Mouse (Mus musculus) hindbrain, embryonic 16.5 days (tissue): ENCODE data around the gene Myoz1. TPM values are rescaled to one million over a fixed set of nuclear protein-coding genes. Genes with fewer than 3 reads are reported as not detected.
"Not testable (repeated sequence)": the region's sequence is repeated elsewhere in the genome, so short reads cannot be mapped to it uniquely, and the experiment has no call there.

Source experiments
- ATAC-seq: fragments of 200-750 bp; cut with Nextera tagmentation; 2 replicates; pipeline ENCODE4 v1.8.0; 2017; ENCODE audit warnings: moderate TSS enrichment, moderate library complexity
- H3K27ac ChIP-seq: fragments of 300-500 bp; sonication (generic); 2 replicates; pipeline ENCODE4 v1.5.1; 2014; ENCODE audit warnings: low read depth, mild to moderate bottlenecking, control low read depth, low read length, moderate library complexity
- H3K27me3 ChIP-seq: fragments of 300-500 bp; sonication (generic); replicated peaks from 2 replicates; pipeline ENCODE4 v1.6.1; 2014; ENCODE audit warnings: low read length; ENCODE audit not compliant: control insufficient read depth, insufficient read depth
- H3K36me3 ChIP-seq: fragments of 300-500 bp; sonication (generic); 2 replicates; pipeline ENCODE4 v1.6.1; 2014; ENCODE audit warnings: mild to moderate bottlenecking, low read length, moderate library complexity, mixed read lengths; ENCODE audit not compliant: control insufficient read depth, insufficient read depth
- H3K4me1 ChIP-seq: fragments of 300-500 bp; sonication (generic); 2 replicates; pipeline ENCODE4 v1.6.1; 2014; ENCODE audit warnings: low read depth, low read length; ENCODE audit not compliant: control insufficient read depth, insufficient read depth
- H3K4me2 ChIP-seq: fragments of 300-500 bp; sonication (generic); 2 replicates; pipeline ENCODE4 v1.6.1; 2014; ENCODE audit warnings: mild to moderate bottlenecking, low read length, control low read depth, moderate library complexity
- H3K4me3 ChIP-seq: fragments of 300-500 bp; sonication (generic); 2 replicates; pipeline ENCODE4 v1.5.1; 2014; ENCODE audit warnings: mild to moderate bottlenecking, low read length, control low read depth, moderate library complexity
- H3K9ac ChIP-seq: fragments of 300-500 bp; sonication (generic); 2 replicates; pipeline ENCODE4 v1.6.1; 2014; ENCODE audit warnings: low read depth, mild to moderate bottlenecking, control low read depth, low read length, moderate library complexity
- H3K9me3 ChIP-seq: fragments of 300-500 bp; sonication (generic); 2 replicates; pipeline ENCODE4 v1.6.1; 2014; ENCODE audit warnings: mild to moderate bottlenecking, low read length, moderate library complexity; ENCODE audit not compliant: control insufficient read depth
- WGBS: fragments of 180-500 bp; shearing (Covaris S2); extraction: QIAGEN DNeasy Blood & Tissue Kit; methylation state at CpG from one replicate; pipeline ENCODE4 v1.1.7; 2014; 5-methylcytosine and 5-hydroxymethylcytosine counted together
- polyA plus RNA-seq: library from polyadenylated mRNA; unstranded; fragments of >200 nt; fragmentation: Nextera tagmentation; extraction: Ambion mirVana; gene quantifications from 2 replicates; pipeline ENCODE4 v1.2.1, GENCODE M21; 2015

The Myoz1 gene
- polyA plus RNA-seq, 1 experiment from 2014 or later, result 0.15 TPM

DNA sequence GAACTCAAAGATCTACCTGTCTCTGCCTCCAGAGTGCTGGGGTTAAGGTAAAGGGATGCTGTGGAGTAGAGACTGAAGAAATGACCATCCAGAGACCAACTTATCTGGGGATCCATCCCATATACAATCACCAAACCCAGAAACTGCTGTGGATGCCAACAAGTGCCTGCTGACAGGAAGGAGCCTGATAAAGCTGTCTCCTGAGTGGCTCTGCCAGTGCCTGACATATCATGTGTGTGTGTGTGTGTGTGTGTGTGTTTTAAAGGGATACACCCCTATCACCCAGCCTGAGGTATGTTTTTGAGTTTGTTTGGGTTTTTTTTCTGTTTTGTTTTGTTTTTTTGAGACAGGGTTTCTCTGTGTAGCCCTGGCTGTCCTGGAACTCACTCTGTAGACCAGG is 10.0 kb downstream of the Myoz1 start:
- H3K9me3 ChIP-seq, result no peaks in the 10 kb centered on the region
- peaks cover 4% of the 10 kb centered on the region for H3K4me1 ChIP-seq
- no peak overlapping the region for H3K9ac ChIP-seq
- H3K27ac ChIP-seq, result no peak overlapping the region
- H3K4me3 ChIP-seq, result no peak overlapping the region
- no peak overlapping the region for H3K4me2 ChIP-seq
- ATAC-seq, result no peak
- H3K36me3 ChIP-seq, result no peaks in the 10 kb centered on the region
- H3K27me3 ChIP-seq, result no peaks in the 10 kb centered on the region

DNA sequence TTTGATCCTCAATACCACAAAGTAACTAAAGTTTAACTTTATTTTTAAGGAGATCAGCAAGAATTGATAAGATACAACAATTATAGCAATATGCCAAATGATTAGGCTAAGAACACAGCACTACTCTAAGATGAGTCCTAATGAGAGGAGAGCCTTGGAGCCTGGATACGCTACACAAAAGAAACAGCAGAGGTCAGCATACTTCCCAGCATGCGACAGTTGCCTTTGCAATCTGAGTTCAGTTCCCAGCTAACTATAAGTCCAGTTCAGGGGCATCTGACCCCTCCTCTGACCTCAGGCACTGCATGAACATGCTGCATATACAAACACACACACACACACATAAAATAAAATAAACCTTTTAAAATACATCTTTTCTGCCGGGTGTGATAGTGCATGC is 10.8 kb downstream of the Myoz1 start:
- Histone ChIP-seq H3K27me3 (no peaks in the 10 kb centered on the region), H3K27ac (no peak overlapping the region), H3K9ac (no peak overlapping the region), H3K4me1 (peaks cover 4% of the 10 kb centered on the region), H3K36me3 (no peaks in the 10 kb centered on the region), H3K4me3 (no peak overlapping the region), H3K4me2 (no peak overlapping the region), H3K9me3 (no peaks in the 10 kb centered on the region)
- 31% methylated on average over 3 of the region's 3 CpGs for WGBS
- ATAC-seq, result no peak

DNA sequence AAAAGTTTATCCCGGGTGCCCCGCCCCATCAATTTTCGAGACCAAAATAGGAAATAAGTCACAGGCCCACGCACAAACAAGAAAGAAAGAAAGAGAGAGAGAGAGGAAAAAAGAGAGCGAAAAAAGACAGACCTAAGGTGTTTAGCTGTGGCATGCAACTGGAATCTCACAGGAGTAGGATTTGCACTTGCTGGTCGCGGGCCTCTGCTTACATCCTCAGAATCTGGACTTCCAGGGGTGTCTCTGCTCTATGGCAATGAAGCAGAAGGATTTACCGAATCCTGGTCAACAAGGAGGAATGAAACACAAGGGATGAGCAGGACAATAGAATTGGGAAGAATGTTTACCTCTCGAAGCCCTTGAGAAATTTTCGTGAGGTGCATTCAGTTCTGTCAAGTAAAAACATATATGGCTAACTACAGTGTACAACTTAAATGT is 14.9 kb downstream of the Myoz1 start:
- Histone ChIP-seq H3K36me3 (no peaks in the 10 kb centered on the region), H3K9me3 (no peaks in the 10 kb centered on the region), H3K4me3 (peak overlapping the region; percentile 80), H3K27me3 (no peaks in the 10 kb centered on the region), H3K4me2 (peak overlapping the region; percentile 90), H3K9ac (peak overlapping the region; percentile 83), H3K4me1 (peaks cover 4% of the 10 kb centered on the region), H3K27ac (peak overlapping the region; percentile 94)
- ATAC-seq, result no peak
- 17% methylated on average over 10 of the region's 10 CpGs for WGBS

DNA sequence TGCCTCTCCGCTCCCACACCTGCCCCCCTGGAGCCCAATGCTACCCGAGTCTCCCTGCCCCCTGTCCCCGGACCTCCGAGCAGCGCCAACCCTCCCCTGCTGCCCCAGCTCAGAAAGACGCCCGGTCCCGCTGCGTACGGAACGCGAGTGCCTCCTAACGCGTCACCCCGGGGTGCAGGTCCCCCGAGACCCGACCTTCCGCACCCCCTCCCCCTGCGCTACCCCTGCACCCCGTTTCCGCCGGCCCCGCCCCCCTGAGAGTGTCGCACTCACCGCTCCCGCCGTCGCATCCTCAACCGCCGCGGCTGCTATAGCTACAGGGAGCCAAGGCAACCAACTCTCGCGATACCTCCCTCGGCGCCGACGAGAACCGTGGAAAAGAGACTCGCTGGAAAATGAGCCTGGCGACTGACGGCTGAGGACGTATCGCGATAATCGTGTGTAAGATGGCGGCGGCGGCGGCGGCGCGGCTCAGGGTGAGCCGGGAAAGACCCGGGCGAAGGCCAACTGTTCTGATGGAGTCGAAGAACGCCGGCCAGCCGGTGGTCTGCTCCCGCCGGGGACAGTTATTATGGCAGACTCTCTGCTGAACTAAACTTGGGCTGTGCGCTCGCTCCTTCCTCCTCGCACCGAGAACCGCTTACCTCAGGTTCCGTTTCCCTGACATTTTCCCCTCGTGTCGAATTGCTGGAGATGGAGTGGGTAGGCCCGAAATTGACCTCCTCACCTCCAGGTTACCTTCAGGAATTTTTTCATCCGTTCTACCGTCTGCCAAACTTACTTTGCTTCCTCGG is 15.5 kb downstream of the Myoz1 start, which contains the start of gene Usp54:
TSS of gene Usp54 (minus strand) at position 420 of the 794 bp plus-strand sequence.
- Histone ChIP-seq H3K4me2 (peak within 1 kb of the TSS; percentile 90), H3K4me3 (peak within 1 kb of the TSS; percentile 80), H3K27ac (peak within 1 kb of the TSS; percentile 94), H3K27me3 (no peaks in the 10 kb centered on the region), H3K9me3 (no peaks in the 10 kb centered on the region), H3K4me1 (peaks cover 4% of the 10 kb centered on the region), H3K36me3 (no peaks in the 10 kb centered on the region), H3K9ac (peak within 1 kb of the TSS; percentile 84)
- under 1% methylated on average over 71 of the region's 73 CpGs for WGBS
- peak; percentile 96 for ATAC-seq

DNA sequence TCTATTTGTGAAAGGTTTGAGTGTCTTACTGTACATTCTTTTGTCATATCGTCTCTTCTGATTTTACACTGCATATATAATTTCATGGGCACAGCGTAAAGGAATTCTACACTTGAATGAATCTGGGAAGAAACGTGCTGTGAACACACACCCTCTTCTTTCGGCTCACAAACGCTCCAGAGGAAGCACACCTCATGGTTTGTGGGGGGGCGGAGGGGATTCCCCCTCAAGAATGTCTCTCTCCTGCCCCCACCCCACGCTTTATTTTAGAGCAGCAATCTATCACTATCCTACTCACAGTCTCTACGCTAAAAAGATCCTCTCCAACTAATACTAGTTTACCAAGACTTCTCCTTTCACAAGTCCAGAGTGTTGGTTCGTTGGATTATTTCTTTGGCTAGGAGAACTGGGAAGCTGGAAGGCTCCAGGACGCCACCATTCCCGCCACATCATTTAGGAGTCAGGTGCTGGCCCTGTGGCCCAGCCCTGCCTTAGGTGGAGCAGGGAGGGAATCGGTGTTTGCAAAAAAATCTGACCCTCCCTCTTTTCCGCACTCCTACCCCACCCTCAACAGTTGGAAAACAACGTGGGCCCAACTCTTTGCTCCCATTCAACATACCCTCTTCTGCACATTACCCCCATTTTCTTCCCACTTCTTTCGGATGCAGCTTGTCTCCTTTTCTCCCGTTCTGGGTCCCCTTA is 16.3 kb downstream of the Myoz1 start:
- peak; percentile 64 for ATAC-seq
- Histone ChIP-seq H3K4me1 (peaks cover 4% of the 10 kb centered on the region), H3K27me3 (no peaks in the 10 kb centered on the region), H3K9me3 (no peaks in the 10 kb centered on the region), H3K9ac (peak overlapping the region; percentile 84), H3K36me3 (no peaks in the 10 kb centered on the region), H3K4me3 (peak overlapping the region; percentile 80), H3K4me2 (peak overlapping the region; percentile 90), H3K27ac (peak overlapping the region; percentile 94)
- WGBS, result 1% methylated on average over 16 of the region's 16 CpGs

DNA sequence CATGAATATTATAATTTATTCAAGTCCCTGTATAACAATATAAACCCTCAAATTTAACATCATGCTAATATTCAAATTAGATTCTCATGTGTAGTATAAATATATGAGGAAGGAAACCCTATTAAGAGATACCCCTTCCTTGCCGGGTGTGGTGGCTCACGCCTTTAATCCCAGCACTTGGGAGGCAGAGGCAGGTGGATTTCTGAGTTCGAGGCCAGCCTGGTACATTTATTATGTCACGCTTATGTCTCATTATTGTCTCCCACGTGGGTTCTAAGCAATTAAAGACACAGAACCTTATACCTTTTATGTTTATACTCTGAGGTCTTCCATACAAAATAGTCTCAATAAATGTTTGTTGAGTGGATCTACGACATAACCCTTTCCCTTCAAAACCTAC is 17.6 kb downstream of the Myoz1 start:
- Histone ChIP-seq H3K4me2 (no peak overlapping the region), H3K4me3 (no peak overlapping the region), H3K9ac (no peak overlapping the region), H3K36me3 (no peaks in the 10 kb centered on the region), H3K4me1 (peaks cover 4% of the 10 kb centered on the region), H3K27ac (no peak overlapping the region), H3K9me3 (no peaks in the 10 kb centered on the region), H3K27me3 (no peaks in the 10 kb centered on the region)
- 95% methylated on average over 6 of the region's 6 CpGs for WGBS
- no peak for ATAC-seq

DNA sequence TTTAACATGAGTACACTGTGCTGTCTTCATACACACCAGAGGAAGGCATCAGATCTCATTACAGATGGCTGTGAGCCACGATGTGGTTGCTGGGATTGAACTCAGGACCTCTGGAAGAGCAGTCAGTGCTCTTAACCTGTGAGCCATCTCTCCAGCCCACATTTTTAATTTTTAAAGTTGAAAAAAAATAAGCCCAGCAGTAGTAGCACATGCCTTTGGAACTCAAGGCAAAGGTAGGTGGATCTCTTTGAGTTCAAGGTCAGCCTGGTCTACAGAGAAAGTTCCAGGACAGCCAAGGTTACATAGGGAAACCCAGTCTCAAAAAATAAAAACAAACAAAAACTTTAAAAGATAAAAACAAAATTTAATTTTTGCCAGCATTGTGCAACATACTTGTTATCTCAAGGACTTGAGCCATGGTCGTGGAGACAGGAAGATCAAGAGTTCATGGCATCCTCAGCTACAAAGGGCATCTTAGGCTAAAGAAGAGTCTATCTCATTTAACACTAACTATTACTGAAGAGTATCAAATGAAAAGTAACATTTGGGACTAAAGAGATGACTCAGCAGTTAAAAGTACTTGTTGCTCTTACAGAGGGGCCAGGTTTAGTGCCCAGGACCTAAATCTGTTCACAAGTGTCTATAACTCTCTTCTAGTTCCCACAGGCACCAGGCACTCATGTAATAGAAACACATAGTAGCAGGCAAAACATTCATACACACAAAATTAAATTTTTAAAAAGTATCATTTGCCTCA is 18.3 kb downstream of the Myoz1 start:
- Histone ChIP-seq H3K27me3 (no peaks in the 10 kb centered on the region), H3K36me3 (no peaks in the 10 kb centered on the region), H3K4me1 (peaks cover 4% of the 10 kb centered on the region), H3K9ac (no peak overlapping the region), H3K27ac (no peak overlapping the region), H3K4me2 (no peak overlapping the region), H3K9me3 (no peaks in the 10 kb centered on the region), H3K4me3 (no peak overlapping the region)
- no peak for ATAC-seq
- 94% methylated on average over 2 of the region's 2 CpGs for WGBS

DNA sequence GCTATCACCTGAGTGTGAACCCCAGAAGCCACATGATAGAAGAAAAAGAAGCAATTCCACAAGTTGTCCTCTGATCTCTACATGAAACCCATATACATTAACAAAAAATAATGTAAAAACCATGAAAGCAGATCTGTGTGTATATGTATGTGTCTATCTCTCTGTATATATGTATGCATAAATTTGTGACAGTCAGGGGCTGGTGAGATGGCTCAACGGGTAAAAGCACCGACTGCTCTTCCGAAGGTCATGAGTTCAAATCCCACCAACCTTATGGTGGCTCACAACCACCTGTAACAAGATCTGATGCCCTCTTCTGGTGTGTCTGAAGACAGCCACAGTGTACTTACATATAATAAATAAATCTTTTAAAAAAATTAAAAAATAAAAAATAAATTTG is 19.4 kb downstream of the Myoz1 start:
- not testable (repeated sequence) for H3K9me3 ChIP-seq, H3K4me3 ChIP-seq, H3K4me2 ChIP-seq, H3K27me3 ChIP-seq, H3K36me3 ChIP-seq, H3K27ac ChIP-seq, ATAC-seq, H3K4me1 ChIP-seq, H3K9ac ChIP-seq
- 100% methylated on average over 3 of the region's 3 CpGs for WGBS

DNA sequence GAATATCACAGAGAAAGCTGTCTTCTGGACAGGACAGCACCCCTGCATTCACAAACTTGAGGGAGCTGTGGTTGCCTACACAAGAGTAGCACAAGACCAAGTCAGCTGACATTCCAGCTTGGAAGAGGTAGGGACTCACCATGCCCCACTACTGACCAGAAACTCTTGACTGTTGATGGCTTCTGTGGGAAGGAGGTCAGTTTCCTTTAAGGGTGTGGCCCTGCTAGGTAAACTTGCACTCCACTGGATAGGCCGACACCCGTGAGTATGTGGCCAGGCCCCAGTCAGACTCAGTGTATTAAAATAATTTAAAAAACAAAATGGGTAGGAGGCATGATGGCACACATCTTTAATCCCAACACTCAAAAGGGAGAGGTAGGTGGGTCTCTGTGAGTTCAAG is 20.8 kb downstream of the Myoz1 start:
- H3K9me3 ChIP-seq, result no peaks in the 10 kb centered on the region
- no peak overlapping the region for H3K27ac ChIP-seq
- H3K27me3 ChIP-seq, result no peaks in the 10 kb centered on the region
- H3K4me2 ChIP-seq, result no peak overlapping the region
- WGBS, result 94% methylated on average over 2 of the region's 2 CpGs
- no peaks in the 10 kb centered on the region for H3K36me3 ChIP-seq
- H3K4me1 ChIP-seq, result no peaks in the 10 kb centered on the region
- no peak overlapping the region for H3K4me3 ChIP-seq
- H3K9ac ChIP-seq, result no peak overlapping the region
- ATAC-seq, result no peak
